Mouse (Mus musculus): ENCODE measurements around the gene 4930404N11Rik. TPM values are rescaled to one million over a fixed set of nuclear protein-coding genes. Genes with fewer than 3 reads are reported as not detected.

4930404N11Rik gene
- polyA plus RNA-seq, 1 experiment from 2014 or later, result 0.80 TPM

- Histone ChIP-seq H3K9me3 (no peaks in the 10 kb centered on the region), H3K27me3 (replicated peaks) (peaks cover 16% of the 10 kb centered on the region), H3K36me3 (no peaks in the 10 kb centered on the region), H3K27ac (no peak overlapping the region), H3K4me1 (peaks cover 30% of the 10 kb centered on the region), H3K4me3 (no peak overlapping the region), H3K9ac (no peak overlapping the region), H3K4me2 (replicated peaks) (peak overlapping the region; percentile 99)
- 71% methylated on average over 1 of the region's 1 CpGs for WGBS
- ATAC-seq (ENCODE audit: low FRiP score, low read depth), result no peak
Observed at GRCm38 (mm10) chr10:81358841-81359240, 6.8 kb downstream of the 4930404N11Rik start.

GRCm38 (mm10) chr10:81358209-81358608, 7.4 kb downstream of the 4930404N11Rik start:
- Histone ChIP-seq H3K27ac (no peak overlapping the region), H3K36me3 (no peaks in the 10 kb centered on the region), H3K9me3 (no peaks in the 10 kb centered on the region), H3K4me1 (peaks cover 24% of the 10 kb centered on the region), H3K4me3 (peak overlapping the region; percentile 71), H3K4me2 (replicated peaks) (peak overlapping the region; percentile 99), H3K27me3 (replicated peaks) (peaks cover 10% of the 10 kb centered on the region), H3K9ac (peak overlapping the region; percentile 83)
- 33% methylated on average over 4 of the region's 4 CpGs for WGBS
- ATAC-seq (ENCODE audit: low FRiP score, low read depth), result no peak

- 2% methylated on average over 78 of the region's 79 CpGs for WGBS
- ATAC-seq (ENCODE audit: low FRiP score, low read depth), result peak; percentile 88
- H3K4me1 ChIP-seq, result peaks cover 22% of the 10 kb centered on the region
- no peak within 1 kb of the TSS for H3K27ac ChIP-seq
- no peaks in the 10 kb centered on the region for H3K36me3 ChIP-seq
- H3K9me3 ChIP-seq, result no peaks in the 10 kb centered on the region
- H3K27me3 ChIP-seq (replicated peaks), result 0 out of 2 replicates have a peak, but pooled peaks cover 2% of the 10 kb centered on the region
- H3K4me2 ChIP-seq (replicated peaks), result peak within 1 kb of the TSS; percentile 99
- H3K4me3 ChIP-seq, result peak within 1 kb of the TSS; percentile 71
- H3K9ac ChIP-seq, result peak within 1 kb of the TSS; percentile 83
Observed at GRCm38 (mm10) chr10:81356991-81357844, 8.4 kb downstream of the 4930404N11Rik start, which contains the start of gene Mfsd12. Mfsd12 (plus strand) TSS chr10:81357491.

DNA sequence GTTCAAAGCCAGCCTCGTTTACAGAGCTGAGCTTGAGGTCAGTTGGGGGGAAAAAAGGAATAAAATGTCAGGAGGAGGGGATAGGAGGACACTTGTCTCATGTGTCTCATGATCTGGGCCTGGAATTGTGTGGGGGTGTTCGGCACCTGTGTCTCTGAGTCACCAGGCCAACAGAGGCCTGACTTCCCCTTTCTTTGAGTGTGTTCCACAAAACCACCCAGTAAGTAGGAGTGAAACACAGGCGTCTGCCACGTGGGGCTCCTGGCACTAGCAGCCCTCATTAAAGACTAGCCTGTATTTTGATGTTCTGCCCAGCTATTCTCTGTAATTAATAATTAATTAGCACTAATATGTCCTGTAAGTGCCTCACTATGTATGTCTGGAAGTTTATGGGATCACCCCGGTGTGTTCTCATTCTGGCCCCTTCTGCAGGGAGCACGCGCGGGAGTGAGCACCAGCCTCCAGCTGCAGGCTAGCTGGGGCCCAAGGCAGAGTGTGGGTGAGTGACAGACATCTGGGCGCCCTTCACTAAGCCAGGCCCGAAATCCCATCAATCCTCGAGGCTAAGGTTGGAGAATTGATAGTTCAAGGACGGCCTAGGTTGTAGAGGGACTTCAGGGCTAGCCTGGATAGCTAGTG, 9.1 kb downstream of the 4930404N11Rik start:
- H3K27ac ChIP-seq, result no peak overlapping the region
- H3K9ac ChIP-seq, result no peak overlapping the region
- H3K27me3 ChIP-seq (replicated peaks), result 0 out of 2 replicates have a peak, but pooled peaks cover 2% of the 10 kb centered on the region
- WGBS, result 57% methylated on average over 12 of the region's 12 CpGs
- H3K4me1 ChIP-seq, result peaks cover 22% of the 10 kb centered on the region
- peak overlapping the region; percentile 99 for H3K4me2 ChIP-seq (replicated peaks)
- no peaks in the 10 kb centered on the region for H3K9me3 ChIP-seq
- no peak overlapping the region for H3K4me3 ChIP-seq
- ATAC-seq (ENCODE audit: low FRiP score, low read depth), result no peak
- no peaks in the 10 kb centered on the region for H3K36me3 ChIP-seq

- Histone ChIP-seq H3K27me3 (replicated peaks) (0 out of 2 replicates have a peak, but pooled peaks cover 2% of the 10 kb centered on the region), H3K36me3 (no peaks in the 10 kb centered on the region), H3K4me2 (replicated peaks) (no peak overlapping the region), H3K4me3 (no peak overlapping the region), H3K4me1 (peaks cover 22% of the 10 kb centered on the region), H3K9me3 (no peaks in the 10 kb centered on the region), H3K27ac (no peak overlapping the region), H3K9ac (no peak overlapping the region)
- WGBS, result 78% methylated on average over 4 of the region's 4 CpGs
- ATAC-seq (ENCODE audit: low FRiP score, low read depth), result no peak
Observed at GRCm38 (mm10) chr10:81355533-81355932, 10.1 kb downstream of the 4930404N11Rik start.

GRCm38 (mm10) chr10:81354738-81355477, 10.7 kb downstream of the 4930404N11Rik start:
- no peaks in the 10 kb centered on the region for H3K36me3 ChIP-seq
- no peak for ATAC-seq (ENCODE audit: low FRiP score, low read depth)
- H3K4me1 ChIP-seq, result peaks cover 20% of the 10 kb centered on the region
- H3K27ac ChIP-seq, result no peak overlapping the region
- H3K9me3 ChIP-seq, result no peaks in the 10 kb centered on the region
- 0 out of 2 replicates have a peak, but pooled peaks cover 2% of the 10 kb centered on the region for H3K27me3 ChIP-seq (replicated peaks)
- no peak overlapping the region for H3K4me3 ChIP-seq
- no peak overlapping the region for H3K9ac ChIP-seq
- no peak overlapping the region for H3K4me2 ChIP-seq (replicated peaks)
- WGBS, result 78% methylated on average over 9 of the region's 9 CpGs

DNA sequence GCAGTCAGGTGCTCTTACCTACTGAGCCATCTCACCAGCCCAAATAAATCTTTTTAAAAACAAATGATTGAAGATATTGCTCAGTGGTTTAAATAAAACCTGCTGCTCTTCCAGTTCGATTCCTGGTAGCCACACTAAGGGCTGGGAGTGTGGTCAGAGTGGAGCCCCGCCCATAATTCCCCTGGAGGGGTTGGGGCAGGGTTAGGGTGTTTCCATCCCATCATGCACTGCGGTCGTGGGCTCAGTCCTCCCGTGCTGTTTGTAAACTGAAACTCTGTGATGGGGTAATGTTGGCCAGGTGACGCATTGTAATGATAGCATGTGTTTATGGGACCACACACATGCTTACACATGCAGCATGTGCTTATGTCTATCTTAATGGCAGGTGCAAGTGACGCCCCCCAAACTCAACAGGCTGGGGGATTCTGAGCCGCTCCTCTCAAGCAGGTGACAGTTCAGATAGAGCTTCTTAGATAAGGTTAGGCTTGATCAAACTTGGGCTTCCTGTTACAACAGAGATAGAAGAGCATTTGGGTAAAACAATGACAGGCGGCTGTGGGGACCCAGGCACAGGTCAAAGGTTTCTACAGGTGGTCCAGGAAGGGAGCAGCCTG, 13.8 kb downstream of the 4930404N11Rik start:
- H3K27ac ChIP-seq, result no peak overlapping the region
- WGBS, result 24% methylated on average over 9 of the region's 9 CpGs
- H3K4me3 ChIP-seq, result no peak overlapping the region
- no peak overlapping the region for H3K4me2 ChIP-seq (replicated peaks)
- H3K9ac ChIP-seq, result no peak overlapping the region
- ATAC-seq (ENCODE audit: low FRiP score, low read depth), result no peak
- peaks cover 22% of the 10 kb centered on the region for H3K4me1 ChIP-seq
- no peaks in the 10 kb centered on the region for H3K9me3 ChIP-seq
- peaks cover 8% of the 10 kb centered on the region; the same call in 1 of the 2 replicates for H3K36me3 ChIP-seq
- H3K27me3 ChIP-seq (replicated peaks), result peaks cover 10% of the 10 kb centered on the region; the same call in 1 of the 2 replicates

DNA sequence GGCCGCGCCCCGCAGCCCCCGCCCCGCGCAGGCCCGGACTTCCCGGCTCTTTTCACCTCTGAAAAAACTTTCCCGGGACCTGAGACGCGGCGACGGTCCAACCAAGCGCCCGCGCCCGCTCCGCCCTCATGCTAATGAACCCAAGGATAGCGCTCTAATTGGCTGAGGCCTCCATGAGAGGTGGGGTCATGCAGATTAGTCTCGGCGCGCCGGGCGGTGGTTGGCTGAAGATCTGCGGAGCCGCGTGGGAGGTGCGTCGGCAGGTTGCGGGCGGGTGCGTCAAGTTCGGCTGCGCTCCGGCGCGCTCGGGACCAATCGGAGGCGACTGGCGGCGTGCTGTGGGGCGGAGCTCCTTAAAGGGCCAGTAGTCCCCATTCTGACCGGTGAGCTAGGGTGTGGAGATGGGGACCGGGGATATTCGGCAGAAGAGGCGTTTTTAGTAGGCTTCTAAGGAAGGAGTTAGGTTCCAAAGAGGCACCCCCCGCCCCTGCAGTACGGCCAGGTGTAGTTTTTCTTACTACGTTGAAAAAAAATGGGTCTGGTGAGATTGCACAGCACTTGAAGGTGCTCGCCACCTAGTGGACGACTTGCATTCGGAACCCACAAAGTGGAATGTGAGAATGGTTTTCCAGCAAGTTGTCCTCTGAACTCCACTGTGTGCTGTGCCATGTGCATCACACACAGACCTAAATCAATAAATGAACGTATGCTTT, 15.1 kb downstream of the 4930404N11Rik start, which contains the start of gene Hmg20b:
Gene Hmg20b, minus strand, starts transcription at position 130 of the 713 bp plus-strand sequence.
- H3K4me1 ChIP-seq, result peaks cover 26% of the 10 kb centered on the region
- no peak within 1 kb of the TSS for H3K27ac ChIP-seq
- H3K27me3 ChIP-seq (replicated peaks), result peaks cover 20% of the 10 kb centered on the region; the same call in 1 of the 2 replicates
- H3K4me2 ChIP-seq (replicated peaks), result peak within 1 kb of the TSS; percentile 94
- WGBS, result under 1% methylated on average over 54 of the region's 54 CpGs
- no peaks in the 10 kb centered on the region for H3K9me3 ChIP-seq
- peak within 1 kb of the TSS; percentile 76 for H3K4me3 ChIP-seq
- peaks cover 13% of the 10 kb centered on the region; the same call in 1 of the 2 replicates for H3K36me3 ChIP-seq
- H3K9ac ChIP-seq, result peak within 1 kb of the TSS; percentile 74
- ATAC-seq (ENCODE audit: low FRiP score, low read depth), result peak; percentile 95

DNA sequence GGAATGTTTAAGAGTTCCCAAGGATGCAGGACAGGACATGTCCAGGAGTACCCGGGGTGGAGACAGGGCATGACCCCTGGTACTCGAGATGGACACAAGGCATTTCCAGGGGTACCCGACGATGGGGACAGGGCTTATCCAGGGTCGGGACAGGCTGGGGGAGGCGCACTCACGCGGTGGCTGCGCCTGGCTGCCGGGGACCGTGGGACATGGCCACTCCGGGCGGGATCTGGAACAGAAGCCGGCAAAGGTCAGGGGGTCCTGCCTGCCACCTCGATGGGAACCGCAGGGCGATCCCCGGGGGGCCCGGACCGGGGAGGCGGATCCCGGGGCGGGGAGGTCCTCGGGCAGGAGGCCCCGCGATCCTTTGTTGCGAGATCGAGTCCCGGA, 15.7 kb downstream of the 4930404N11Rik start:
- H3K36me3 ChIP-seq, result peaks cover 15% of the 10 kb centered on the region; the same call in 1 of the 2 replicates
- no peak overlapping the region for H3K27ac ChIP-seq
- peaks cover 26% of the 10 kb centered on the region for H3K27me3 ChIP-seq (replicated peaks)
- WGBS, result under 1% methylated on average over 29 of the region's 29 CpGs
- H3K9me3 ChIP-seq, result no peaks in the 10 kb centered on the region
- H3K4me3 ChIP-seq, result peak overlapping the region; percentile 76
- peak; percentile 22 for ATAC-seq (ENCODE audit: low FRiP score, low read depth)
- peaks cover 26% of the 10 kb centered on the region for H3K4me1 ChIP-seq
- H3K9ac ChIP-seq, result peak overlapping the region; percentile 74
- H3K4me2 ChIP-seq (replicated peaks), result peak overlapping the region; percentile 94

DNA sequence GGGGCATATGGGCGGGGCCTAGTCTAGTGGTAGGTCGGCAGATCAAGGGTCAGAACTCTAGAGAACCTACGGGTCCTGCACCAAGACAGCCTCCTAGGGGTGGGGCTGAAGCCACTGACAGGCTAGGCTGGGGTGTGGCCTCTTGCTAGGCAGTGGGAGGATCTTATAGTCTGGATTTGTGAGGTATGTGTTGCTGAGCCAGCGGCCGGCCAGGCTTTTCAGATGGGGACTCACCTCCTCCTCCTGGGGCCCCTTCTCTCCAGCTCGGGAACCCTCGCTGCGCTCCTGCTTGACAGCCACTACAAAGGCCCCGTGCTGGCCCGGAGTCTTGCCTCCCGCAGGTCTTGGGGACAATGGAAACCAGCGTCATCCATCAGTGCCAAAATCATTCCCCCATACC, 16.5 kb downstream of the 4930404N11Rik start:
- Histone ChIP-seq H3K4me1 (peaks cover 26% of the 10 kb centered on the region), H3K9ac (peak overlapping the region; percentile 74; the same call in 1 of the 2 replicates), H3K36me3 (peaks cover 15% of the 10 kb centered on the region; the same call in 1 of the 2 replicates), H3K4me3 (peak overlapping the region; percentile 76; the same call in 1 of the 2 replicates), H3K4me2 (replicated peaks) (peak overlapping the region; percentile 94), H3K27me3 (replicated peaks) (peaks cover 34% of the 10 kb centered on the region), H3K9me3 (no peaks in the 10 kb centered on the region), H3K27ac (no peak overlapping the region)
- 2% methylated on average over 12 of the region's 12 CpGs for WGBS
- no peak for ATAC-seq (ENCODE audit: low FRiP score, low read depth)
